Mouse (Mus musculus) heart, embryonic 16.5 days (tissue): ENCODE data around the gene Cacna1c. TPM values are rescaled to one million over a fixed set of nuclear protein-coding genes. Genes with fewer than 3 reads are reported as not detected.

ENCODE experiments used
- ATAC-seq: fragments of 200-750 bp; cut with Nextera tagmentation; replicated peaks from 2 replicates; pipeline ENCODE4 v1.8.0; 2017; ENCODE audit warnings: moderate number of reproducible peaks; ENCODE audit not compliant: insufficient read depth, low FRiP score; ENCODE audit errors: extremely low read depth
- H3K27ac ChIP-seq: fragments of 300-500 bp; sonication (generic); 2 replicates; pipeline ENCODE4 v1.5.1; 2014; ENCODE audit warnings: mild to moderate bottlenecking, low read length, control low read depth, moderate library complexity
- H3K27me3 ChIP-seq: fragments of 300-500 bp; sonication (generic); 2 replicates; pipeline ENCODE4 v1.6.1; 2014; ENCODE audit warnings: low read length, mixed read lengths; ENCODE audit not compliant: control insufficient read depth, insufficient read depth
- H3K36me3 ChIP-seq: fragments of 300-500 bp; sonication (generic); 2 replicates; pipeline ENCODE4 v1.6.1; 2014; ENCODE audit not compliant: control insufficient read depth, insufficient read depth
- H3K4me1 ChIP-seq: fragments of 300-500 bp; sonication (generic); 2 replicates; pipeline ENCODE4 v1.6.1; 2014; ENCODE audit warnings: low read length, mixed read lengths; ENCODE audit not compliant: control insufficient read depth, insufficient read depth
- H3K4me2 ChIP-seq: fragments of 300-500 bp; sonication (generic); 2 replicates; pipeline ENCODE4 v1.6.1; 2014; ENCODE audit warnings: low read depth, mild to moderate bottlenecking, control low read depth, low read length
- H3K4me3 ChIP-seq: fragments of 300-500 bp; sonication (generic); 2 replicates; pipeline ENCODE4 v1.5.1; 2014; ENCODE audit warnings: mild to moderate bottlenecking, control low read depth, low read length
- H3K9ac ChIP-seq: fragments of 300-500 bp; sonication (generic); 2 replicates; pipeline ENCODE4 v1.6.1; 2014; ENCODE audit warnings: low read length, control low read depth
- H3K9me3 ChIP-seq: fragments of 300-500 bp; sonication (generic); replicated peaks from 2 replicates; pipeline ENCODE4 v1.6.1; 2016; ENCODE audit warnings: low read length; ENCODE audit not compliant: control insufficient read depth
- WGBS: fragments of 180-500 bp; shearing (Covaris S2); extraction: QIAGEN DNeasy Blood & Tissue Kit; methylation state at CpG from one replicate; pipeline ENCODE4 v1.1.7; 2014; 5-methylcytosine and 5-hydroxymethylcytosine counted together
- polyA plus RNA-seq: library from polyadenylated mRNA; unstranded; fragments of >200 nt; fragmentation: Nextera tagmentation; extraction: Ambion mirVana; gene quantifications from 2 replicates; pipeline ENCODE4 v1.2.1, GENCODE M21; 2015

The Cacna1c gene
- polyA plus RNA-seq, 1 experiment from 2014 or later = 66.2 TPM

- Histone ChIP-seq H3K4me3 (no peak overlapping the region), H3K9me3 (no peaks in the 10 kb centered on the region), H3K27me3 (no peaks in the 10 kb centered on the region; the same call in 1 of the 2 replicates), H3K27ac (no peak overlapping the region), H3K9ac (no peak overlapping the region), H3K36me3 (no peaks in the 10 kb centered on the region), H3K4me2 (no peak overlapping the region), H3K4me1 (no peaks in the 10 kb centered on the region)
- no peak for ATAC-seq
- WGBS = 73% methylated on average over 11 of the region's 11 CpGs
These were observed 32.8 kb upstream of the Cacna1c start for GRCm38 (mm10) chr6:119228861-119229603.

- no peak overlapping the region for H3K4me3 ChIP-seq
- H3K4me2 ChIP-seq = no peak overlapping the region
- WGBS = 86% methylated on average over 8 of the region's 8 CpGs
- no peaks in the 10 kb centered on the region; the same call in 1 of the 2 replicates for H3K27me3 ChIP-seq
- ATAC-seq = no peak
- H3K36me3 ChIP-seq = no peaks in the 10 kb centered on the region
- H3K9ac ChIP-seq = no peak overlapping the region
- no peak overlapping the region for H3K27ac ChIP-seq
- H3K9me3 ChIP-seq = no peaks in the 10 kb centered on the region
- no peaks in the 10 kb centered on the region for H3K4me1 ChIP-seq
These were observed 30.8 kb upstream of the Cacna1c start for GRCm38 (mm10) chr6:119227001-119227400.

GRCm38 (mm10) chr6:119225731-119226130 lies 29.5 kb upstream of the Cacna1c start:
- WGBS = 84% methylated on average over 6 of the region's 6 CpGs
- no peaks in the 10 kb centered on the region for H3K9me3 ChIP-seq
- H3K4me2 ChIP-seq = no peak overlapping the region
- no peak overlapping the region for H3K9ac ChIP-seq
- H3K36me3 ChIP-seq = no peaks in the 10 kb centered on the region
- H3K27ac ChIP-seq = no peak overlapping the region
- no peak overlapping the region for H3K4me3 ChIP-seq
- ATAC-seq = no peak
- H3K4me1 ChIP-seq = no peaks in the 10 kb centered on the region
- no peaks in the 10 kb centered on the region; the same call in 1 of the 2 replicates for H3K27me3 ChIP-seq

DNA sequence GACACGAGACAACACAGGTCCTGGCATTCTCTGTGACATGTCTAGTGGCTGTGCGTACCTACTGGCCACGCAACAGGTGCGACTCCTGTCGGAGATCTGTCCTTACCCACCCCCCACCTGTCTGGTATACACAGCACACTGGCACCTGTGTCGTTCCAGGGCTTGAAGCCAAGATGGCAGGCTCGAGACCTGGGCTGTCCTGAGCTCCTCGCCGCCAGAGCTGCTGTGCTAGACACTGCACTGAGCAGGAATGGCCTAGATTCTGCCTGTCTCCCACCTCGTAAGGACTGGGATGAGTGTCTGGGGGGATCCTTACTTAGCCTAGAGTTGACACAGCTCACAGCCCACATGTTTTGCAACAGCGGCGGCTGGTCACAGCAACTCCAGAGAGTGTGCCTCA lies 29.0 kb upstream of the Cacna1c start:
- ATAC-seq = no peak
- Histone ChIP-seq H3K27me3 (no peaks in the 10 kb centered on the region; the same call in 1 of the 2 replicates), H3K4me3 (no peak overlapping the region), H3K4me2 (no peak overlapping the region), H3K36me3 (no peaks in the 10 kb centered on the region), H3K27ac (no peak overlapping the region), H3K4me1 (no peaks in the 10 kb centered on the region), H3K9me3 (no peaks in the 10 kb centered on the region), H3K9ac (no peak overlapping the region)
- 77% methylated on average over 12 of the region's 12 CpGs for whole genome bisulfite sequencing

DNA sequence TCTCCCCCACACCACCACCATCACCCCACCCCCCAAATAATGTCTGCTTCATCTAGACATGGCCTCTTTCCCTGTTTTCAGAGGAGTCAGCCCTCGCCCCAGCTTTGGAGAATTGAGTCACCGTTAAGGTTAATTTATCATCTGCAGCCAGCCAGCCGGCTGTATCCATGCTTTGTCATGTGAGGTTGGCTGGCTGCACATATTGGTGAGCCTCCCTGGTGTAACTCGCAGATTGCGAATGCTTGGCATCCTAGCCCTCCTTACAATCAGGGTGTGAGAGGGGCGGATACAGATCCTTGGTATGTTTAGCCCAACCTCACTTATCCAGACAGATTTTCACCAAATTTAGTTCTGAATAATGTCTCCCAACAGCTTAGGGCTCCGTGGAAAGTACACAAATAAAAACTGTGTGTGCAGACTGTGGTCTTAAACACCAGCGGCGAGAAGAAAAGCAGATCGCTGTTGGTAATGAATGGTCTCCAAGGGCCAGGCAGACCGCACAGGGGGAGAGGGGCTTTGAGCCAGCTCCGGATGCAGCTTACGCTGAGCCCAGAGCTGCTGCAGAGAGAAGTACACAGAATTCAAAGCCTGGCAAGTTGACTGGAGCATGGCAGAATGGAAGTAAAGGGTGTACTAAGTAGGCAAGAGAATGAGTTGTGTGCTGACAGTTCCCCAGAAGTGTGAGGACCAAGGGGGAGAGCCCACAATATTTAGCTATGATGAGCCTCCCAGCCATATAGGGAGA lies 28.4 kb upstream of the Cacna1c start:
- H3K9ac ChIP-seq = no peak overlapping the region
- H3K27ac ChIP-seq = no peak overlapping the region
- no peak overlapping the region for H3K4me2 ChIP-seq
- no peaks in the 10 kb centered on the region for H3K9me3 ChIP-seq
- H3K4me1 ChIP-seq = peaks cover 6% of the 10 kb centered on the region
- 70% methylated on average over 13 of the region's 13 CpGs for WGBS
- no peaks in the 10 kb centered on the region for H3K36me3 ChIP-seq
- no peaks in the 10 kb centered on the region; the same call in 1 of the 2 replicates for H3K27me3 ChIP-seq
- no peak for ATAC-seq
- H3K4me3 ChIP-seq = no peak overlapping the region

DNA sequence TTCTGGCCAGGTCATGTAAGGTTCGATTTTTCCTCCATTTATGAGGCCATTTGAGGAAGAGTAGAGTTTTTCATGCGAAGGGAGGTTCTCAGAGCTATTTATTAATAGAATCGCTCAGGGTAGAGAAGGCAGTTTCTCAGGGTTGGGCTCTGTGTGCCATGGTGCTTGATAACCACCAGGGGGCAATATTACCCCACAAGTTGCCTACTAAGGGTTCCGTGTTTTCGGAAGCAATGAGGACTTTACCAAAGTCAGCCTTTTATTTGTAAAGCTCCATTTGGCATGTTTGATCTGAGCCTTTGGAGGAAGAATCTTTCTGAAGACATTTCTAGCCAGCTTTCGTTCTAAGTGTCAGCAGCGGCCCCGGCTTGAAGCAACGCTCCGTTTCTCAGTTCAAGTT lies 24.1 kb upstream of the Cacna1c start:
- no peaks in the 10 kb centered on the region; the same call in 1 of the 2 replicates for H3K27me3 ChIP-seq
- no peak overlapping the region for H3K27ac ChIP-seq
- WGBS = 40% methylated on average over 10 of the region's 10 CpGs
- no peaks in the 10 kb centered on the region for H3K9me3 ChIP-seq
- no peak overlapping the region for H3K9ac ChIP-seq
- no peak overlapping the region for H3K4me3 ChIP-seq
- no peak for ATAC-seq
- H3K36me3 ChIP-seq = no peaks in the 10 kb centered on the region
- peaks cover 11% of the 10 kb centered on the region for H3K4me1 ChIP-seq
- H3K4me2 ChIP-seq = peak overlapping the region; percentile 25; the same call in 1 of the 2 replicates

DNA sequence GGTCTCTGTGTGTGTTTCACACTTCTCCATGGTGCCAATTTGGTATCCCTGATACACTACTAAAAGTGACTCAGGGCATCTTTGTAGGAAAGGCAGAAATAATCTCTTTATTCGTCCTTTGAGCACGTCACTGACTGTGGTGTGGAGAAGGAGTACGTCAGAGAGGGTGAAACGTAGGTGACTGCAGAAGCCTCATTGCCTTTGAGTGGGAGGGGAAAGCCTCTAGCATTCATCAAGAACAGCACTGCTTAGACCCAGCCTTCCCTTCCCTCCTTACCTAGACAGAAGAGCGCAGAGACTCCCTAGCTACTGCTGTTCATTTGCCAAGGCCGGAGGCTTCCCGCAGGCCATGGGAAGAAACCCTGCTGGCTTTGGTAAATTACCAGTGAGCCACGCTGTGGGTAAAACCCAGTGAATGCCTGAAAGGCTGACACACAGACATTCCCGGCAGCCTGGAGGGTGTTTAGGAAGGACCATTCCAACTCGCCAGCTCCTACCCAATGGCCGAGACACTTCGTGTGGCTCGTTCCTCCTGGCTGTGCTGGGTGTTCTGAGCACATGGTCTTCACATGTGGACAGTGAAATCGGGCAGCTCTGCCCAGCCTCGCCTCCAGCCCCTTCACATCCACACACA lies 23.1 kb upstream of the Cacna1c start:
- WGBS = 71% methylated on average over 15 of the region's 15 CpGs
- peaks cover 20% of the 10 kb centered on the region for H3K4me1 ChIP-seq
- H3K27ac ChIP-seq = no peak overlapping the region
- H3K4me3 ChIP-seq = no peak overlapping the region
- no peaks in the 10 kb centered on the region for H3K9me3 ChIP-seq
- H3K9ac ChIP-seq = no peak overlapping the region
- H3K4me2 ChIP-seq = no peak overlapping the region
- H3K27me3 ChIP-seq = no peaks in the 10 kb centered on the region; the same call in 1 of the 2 replicates
- H3K36me3 ChIP-seq = no peaks in the 10 kb centered on the region
- no peak for ATAC-seq

DNA sequence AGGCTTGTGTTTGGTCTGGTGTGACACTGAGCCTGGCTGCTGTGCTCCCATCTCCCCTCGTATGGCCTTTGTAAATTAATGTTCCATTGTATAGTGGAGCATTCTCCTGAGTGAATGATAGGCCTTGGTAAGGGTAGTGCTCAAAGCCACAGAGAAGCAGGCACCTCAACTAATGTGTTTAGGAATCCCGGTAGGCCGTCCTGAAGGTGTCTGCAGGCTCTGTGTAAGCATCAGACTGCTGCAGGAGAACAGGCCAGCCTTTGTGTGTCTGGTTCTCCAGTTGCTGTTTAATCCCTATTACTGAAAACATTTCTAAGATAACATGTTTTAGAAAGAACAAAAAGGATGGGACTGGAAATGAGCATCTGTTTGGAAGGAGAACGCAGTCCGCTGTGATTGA lies 22.4 kb upstream of the Cacna1c start:
- Histone ChIP-seq H3K9ac (no peak overlapping the region), H3K9me3 (no peaks in the 10 kb centered on the region), H3K27me3 (no peaks in the 10 kb centered on the region; the same call in 1 of the 2 replicates), H3K36me3 (no peaks in the 10 kb centered on the region), H3K4me1 (peaks cover 26% of the 10 kb centered on the region), H3K4me2 (no peak overlapping the region), H3K27ac (no peak overlapping the region), H3K4me3 (no peak overlapping the region)
- WGBS = 79% methylated on average over 5 of the region's 5 CpGs
- no peak for ATAC-seq

GRCm38 (mm10) chr6:119217661-119218060 lies 21.4 kb upstream of the Cacna1c start:
- Histone ChIP-seq H3K27ac (no peak overlapping the region), H3K27me3 (no peaks in the 10 kb centered on the region; the same call in 1 of the 2 replicates), H3K9me3 (no peaks in the 10 kb centered on the region), H3K9ac (no peak overlapping the region; the same call in 1 of the 2 replicates), H3K4me1 (peaks cover 30% of the 10 kb centered on the region), H3K4me2 (no peak overlapping the region), H3K4me3 (no peak overlapping the region), H3K36me3 (no peaks in the 10 kb centered on the region)
- ATAC-seq = no peak
- 62% methylated on average over 4 of the region's 4 CpGs for WGBS
